Mouse (Mus musculus) hindbrain, embryonic 11.5 days (tissue): ENCODE measurements around the gene Kirrel3. TPM values are rescaled to one million over a fixed set of nuclear protein-coding genes. Genes with fewer than 3 reads are reported as not detected.

Experiments used
- ATAC-seq: fragments of 200-750 bp; cut with Nextera tagmentation; 2 replicates; pipeline ENCODE4 v1.8.0; 2017; ENCODE audit warnings: mild to moderate bottlenecking, moderate TSS enrichment, moderate library complexity; ENCODE audit not compliant: low FRiP score
- DNase-seq: peaks from one replicate; pipeline ENCODE4 v3.0.0-alpha.2; 2015; ENCODE audit warnings: low spot score
- H3K27ac ChIP-seq: fragments of 300-500 bp; sonication (generic); 2 replicates; pipeline ENCODE4 v1.5.1; 2014; ENCODE audit warnings: mild to moderate bottlenecking, low read depth, low read length
- H3K27me3 ChIP-seq: fragments of 300-500 bp; sonication (generic); 2 replicates; pipeline ENCODE4 v1.6.1; 2014; ENCODE audit warnings: mild to moderate bottlenecking, low read length, moderate library complexity, mixed read lengths; ENCODE audit not compliant: control insufficient read depth, insufficient read depth
- H3K36me3 ChIP-seq: fragments of 300-500 bp; sonication (generic); 2 replicates; pipeline ENCODE4 v1.6.1; 2014; ENCODE audit warnings: mild to moderate bottlenecking, low read length, moderate library complexity, mixed read lengths; ENCODE audit not compliant: control insufficient read depth, insufficient read depth
- H3K4me1 ChIP-seq: fragments of 300-500 bp; sonication (generic); replicated peaks from 2 replicates; pipeline ENCODE4 v1.6.1; 2014; ENCODE audit warnings: low read length, mixed read lengths; ENCODE audit not compliant: control insufficient read depth, insufficient read depth
- H3K4me2 ChIP-seq: fragments of 300-500 bp; sonication (generic); replicated peaks from 2 replicates; pipeline ENCODE4 v1.6.1; 2014; ENCODE audit warnings: mild to moderate bottlenecking, low read depth, low read length
- H3K4me3 ChIP-seq: fragments of 300-500 bp; sonication (generic); 2 replicates; pipeline ENCODE4 v1.5.1; 2014; ENCODE audit warnings: low read depth, low read length
- H3K9ac ChIP-seq: fragments of 300-500 bp; sonication (generic); 2 replicates; pipeline ENCODE4 v1.6.1; 2014; ENCODE audit warnings: low read depth, low read length
- H3K9me3 ChIP-seq: fragments of 300-500 bp; sonication (generic); 2 replicates; pipeline ENCODE4 v1.6.1; 2016; ENCODE audit warnings: low read length; ENCODE audit not compliant: control insufficient read depth
- WGBS: fragments of 180-500 bp; shearing (Covaris S2); extraction: QIAGEN DNeasy Blood & Tissue Kit; methylation state at CpG from one replicate; pipeline ENCODE4 v1.1.7; 2014; 5-methylcytosine and 5-hydroxymethylcytosine counted together
- polyA plus RNA-seq: library from polyadenylated mRNA; unstranded; fragments of >200 nt; fragmentation: Nextera tagmentation; extraction: Ambion mirVana; gene quantifications from 2 replicates; pipeline ENCODE4 v1.2.1, GENCODE M21; 2014

Kirrel3 gene
- polyA plus RNA-seq, 1 experiment from 2014 or later: 10.6 TPM

DNA sequence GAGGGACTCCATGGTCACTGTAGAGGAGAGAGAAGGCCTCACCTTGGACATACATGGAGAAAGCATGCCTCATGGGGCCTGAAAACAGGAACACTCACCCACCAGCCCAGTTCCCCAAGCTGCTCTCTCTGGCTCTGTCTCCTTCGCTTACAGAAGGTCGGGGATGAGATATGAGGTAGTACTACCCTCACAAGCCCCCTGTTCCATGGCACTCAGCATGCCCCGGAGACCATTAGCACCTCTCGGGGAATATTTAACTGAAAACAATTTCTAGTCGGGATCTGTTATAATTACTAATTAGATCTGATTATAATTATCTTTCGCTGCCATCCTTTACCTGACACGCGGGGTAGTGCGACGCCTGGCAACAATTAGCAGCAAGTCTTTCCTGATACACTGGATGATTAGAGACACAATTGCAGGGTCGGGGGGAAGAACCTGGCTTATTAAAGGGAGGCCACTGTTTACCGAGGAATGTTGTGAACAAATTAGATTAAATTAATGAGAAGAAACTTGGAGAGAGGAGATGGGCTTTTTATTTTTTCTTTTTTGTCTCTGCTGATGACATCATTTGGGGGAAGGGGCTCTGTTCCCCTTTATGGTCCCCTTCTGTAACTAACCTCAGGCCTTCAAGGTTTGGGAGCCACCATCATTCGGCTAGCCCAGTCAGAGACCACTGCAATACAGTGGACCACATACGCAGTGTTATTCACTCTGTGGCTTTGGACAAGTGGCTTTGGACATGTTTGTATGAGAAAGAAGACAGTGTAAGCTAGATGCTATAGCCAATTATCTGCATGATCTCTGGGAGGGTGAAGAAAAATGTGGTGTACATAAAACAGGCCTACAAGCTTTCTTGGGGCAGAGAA is 478.7 kb downstream of the Kirrel3 start:
- Histone ChIP-seq H3K27ac (peak overlapping the region; percentile 47; the same call in 1 of the 2 replicates), H3K36me3 (no peaks in the 10 kb centered on the region), H3K9ac (no peak overlapping the region), H3K4me2 (no peak overlapping the region), H3K27me3 (no peaks in the 10 kb centered on the region), H3K4me1 (0 out of 2 replicates have a peak, but pooled peaks cover 5% of the 10 kb centered on the region), H3K4me3 (no peak overlapping the region), H3K9me3 (no peaks in the 10 kb centered on the region)
- 79% methylated on average over 14 of the region's 14 CpGs for WGBS
- DNase-seq (no peak), ATAC-seq (peak; percentile 31)

DNA sequence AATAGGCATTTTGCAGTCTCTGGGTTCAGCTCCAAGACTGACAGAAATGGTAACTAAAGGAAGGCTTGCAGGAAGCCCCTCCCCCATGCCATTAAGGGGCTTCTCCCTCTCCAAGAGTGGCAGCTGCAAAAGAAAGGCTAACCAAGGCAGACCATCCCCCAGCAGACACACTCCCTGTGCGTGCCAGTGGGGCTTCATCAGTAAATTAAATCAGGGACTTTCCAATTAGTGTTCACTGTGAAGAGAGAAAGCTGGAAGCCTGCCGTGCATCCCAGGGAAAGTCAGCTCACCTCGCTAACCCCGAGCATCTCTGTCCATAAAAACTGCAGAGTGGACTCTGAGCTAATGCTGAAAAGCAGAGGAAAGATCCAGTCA is 479.3 kb downstream of the Kirrel3 start:
- 0 out of 2 replicates have a peak, but pooled peaks cover 5% of the 10 kb centered on the region for H3K4me1 ChIP-seq
- ATAC-seq (peak; percentile 83), DNase-seq (peak; percentile 61)
- no peaks in the 10 kb centered on the region for H3K9me3 ChIP-seq
- no peak overlapping the region for H3K27ac ChIP-seq
- no peaks in the 10 kb centered on the region for H3K27me3 ChIP-seq
- H3K4me2 ChIP-seq: no peak overlapping the region
- H3K4me3 ChIP-seq: no peak overlapping the region
- no peaks in the 10 kb centered on the region for H3K36me3 ChIP-seq
- no peak overlapping the region for H3K9ac ChIP-seq
- WGBS: 27% methylated on average over 4 of the region's 4 CpGs

DNA sequence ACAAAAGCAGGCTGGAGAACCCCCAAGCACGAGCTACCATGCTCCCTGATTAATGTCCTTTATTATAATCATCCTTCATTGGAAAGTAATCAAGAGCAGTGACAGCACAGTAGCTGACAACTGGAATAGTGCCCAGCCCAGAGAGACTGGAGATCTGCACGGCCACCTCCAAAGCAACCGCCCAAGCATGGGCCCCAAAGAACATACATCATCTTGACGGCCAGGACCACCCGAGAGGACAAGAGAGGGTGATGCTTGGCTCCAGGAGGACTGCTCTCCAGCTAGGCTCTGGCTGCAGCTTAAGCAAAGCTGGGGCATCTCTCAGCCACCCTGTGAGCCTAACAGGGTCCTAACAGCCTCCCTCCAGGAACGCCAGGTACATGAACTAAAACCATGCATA is 482.1 kb downstream of the Kirrel3 start:
- H3K4me2 ChIP-seq: no peak overlapping the region
- no peaks in the 10 kb centered on the region for H3K36me3 ChIP-seq
- H3K27ac ChIP-seq: no peak overlapping the region
- H3K27me3 ChIP-seq: no peaks in the 10 kb centered on the region
- no peak overlapping the region for H3K4me3 ChIP-seq
- 0 out of 2 replicates have a peak, but pooled peaks cover 5% of the 10 kb centered on the region for H3K4me1 ChIP-seq
- 37% methylated on average over 6 of the region's 6 CpGs for WGBS
- no peaks in the 10 kb centered on the region for H3K9me3 ChIP-seq
- no peak for ATAC-seq
- no peak for DNase-seq
- H3K9ac ChIP-seq: no peak overlapping the region

DNA sequence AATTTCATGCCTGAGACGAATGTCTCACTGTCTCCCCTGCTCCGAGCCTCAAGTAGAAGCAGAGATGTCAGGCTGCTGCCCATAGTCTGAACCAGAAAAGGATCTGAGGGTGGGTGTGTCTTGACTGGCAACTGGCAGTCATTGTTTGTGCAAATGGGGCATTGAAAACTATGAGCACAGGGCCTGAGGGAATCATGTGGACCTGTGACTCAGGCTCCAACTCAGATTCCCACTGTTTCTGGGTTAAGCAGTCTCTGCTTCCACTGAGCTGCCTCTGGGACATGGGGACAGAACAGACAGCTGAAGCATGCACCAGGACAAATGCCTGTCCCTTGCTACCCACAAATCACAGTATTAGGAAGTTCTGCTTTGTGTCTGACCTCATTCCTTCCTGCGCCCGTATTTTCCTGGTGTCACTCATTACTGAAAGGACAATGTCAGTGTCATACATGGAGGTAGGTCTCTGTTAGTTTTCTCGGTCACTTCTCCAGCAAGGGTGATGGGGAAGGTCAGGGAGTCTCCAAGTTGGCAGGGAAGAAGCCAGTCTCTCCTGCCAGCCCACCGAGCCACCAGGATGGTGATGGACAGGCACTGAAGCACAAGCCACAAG is 484.3 kb downstream of the Kirrel3 start:
- Histone ChIP-seq H3K27me3 (no peaks in the 10 kb centered on the region), H3K27ac (no peak overlapping the region), H3K4me3 (no peak overlapping the region), H3K4me1 (0 out of 2 replicates have a peak, but pooled peaks cover 3% of the 10 kb centered on the region), H3K9ac (no peak overlapping the region), H3K9me3 (no peaks in the 10 kb centered on the region), H3K4me2 (no peak overlapping the region), H3K36me3 (no peaks in the 10 kb centered on the region)
- WGBS: 73% methylated on average over 6 of the region's 6 CpGs
- ATAC-seq: no peak
- no peak for DNase-seq

DNA sequence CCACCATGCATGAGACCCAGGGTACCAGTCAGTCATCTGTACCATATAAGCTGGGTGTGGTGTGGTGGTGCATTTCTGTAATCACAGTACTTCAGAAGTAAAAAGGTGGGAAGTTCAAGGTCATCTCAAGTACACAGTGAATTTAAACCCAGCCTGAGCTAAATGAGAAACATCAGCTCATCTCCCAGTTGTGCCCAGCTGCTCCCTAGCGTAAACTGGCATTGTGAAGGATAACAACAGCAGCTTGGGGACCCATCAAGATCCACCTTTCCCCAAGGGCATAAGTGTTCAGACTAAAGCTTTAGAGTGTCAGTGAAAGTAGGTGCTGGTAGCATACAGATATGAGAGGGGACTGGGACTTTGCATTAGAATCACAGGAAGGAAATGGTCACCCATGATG is 488.6 kb downstream of the Kirrel3 start:
- Histone ChIP-seq H3K27ac (no peak overlapping the region), H3K4me2 (no peak overlapping the region), H3K9me3 (no peaks in the 10 kb centered on the region), H3K4me1 (no peaks in the 10 kb centered on the region), H3K4me3 (no peak overlapping the region), H3K36me3 (no peaks in the 10 kb centered on the region), H3K27me3 (no peaks in the 10 kb centered on the region), H3K9ac (no peak overlapping the region)
- no peak for DNase-seq
- ATAC-seq: no peak
- 93% methylated on average over 1 of the region's 1 CpGs for WGBS

DNA sequence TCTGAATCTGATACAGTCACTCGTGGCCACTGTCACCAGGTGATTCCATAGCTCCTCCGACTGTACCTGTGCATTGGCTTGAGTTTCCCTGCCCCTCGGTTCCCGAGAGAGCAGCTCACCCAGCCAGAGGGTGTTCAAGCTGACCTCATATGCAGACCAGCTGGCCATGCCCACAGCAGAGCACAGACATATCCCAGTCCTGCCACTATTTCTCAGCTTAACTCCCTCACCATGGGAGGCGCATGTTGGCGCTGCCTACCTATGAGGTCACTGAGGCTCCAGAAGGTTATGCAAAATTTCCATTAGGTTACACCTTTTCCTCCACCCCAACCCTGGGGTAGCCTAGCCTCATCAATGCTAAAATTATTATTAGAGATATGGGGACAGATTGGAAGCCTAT is 489.6 kb downstream of the Kirrel3 start:
- Histone ChIP-seq H3K9ac (no peak overlapping the region), H3K9me3 (no peaks in the 10 kb centered on the region), H3K27ac (no peak overlapping the region), H3K4me3 (no peak overlapping the region), H3K4me2 (no peak overlapping the region), H3K4me1 (no peaks in the 10 kb centered on the region), H3K27me3 (no peaks in the 10 kb centered on the region), H3K36me3 (no peaks in the 10 kb centered on the region)
- DNase-seq: no peak
- ATAC-seq: no peak
- 87% methylated on average over 6 of the region's 6 CpGs for WGBS

DNA sequence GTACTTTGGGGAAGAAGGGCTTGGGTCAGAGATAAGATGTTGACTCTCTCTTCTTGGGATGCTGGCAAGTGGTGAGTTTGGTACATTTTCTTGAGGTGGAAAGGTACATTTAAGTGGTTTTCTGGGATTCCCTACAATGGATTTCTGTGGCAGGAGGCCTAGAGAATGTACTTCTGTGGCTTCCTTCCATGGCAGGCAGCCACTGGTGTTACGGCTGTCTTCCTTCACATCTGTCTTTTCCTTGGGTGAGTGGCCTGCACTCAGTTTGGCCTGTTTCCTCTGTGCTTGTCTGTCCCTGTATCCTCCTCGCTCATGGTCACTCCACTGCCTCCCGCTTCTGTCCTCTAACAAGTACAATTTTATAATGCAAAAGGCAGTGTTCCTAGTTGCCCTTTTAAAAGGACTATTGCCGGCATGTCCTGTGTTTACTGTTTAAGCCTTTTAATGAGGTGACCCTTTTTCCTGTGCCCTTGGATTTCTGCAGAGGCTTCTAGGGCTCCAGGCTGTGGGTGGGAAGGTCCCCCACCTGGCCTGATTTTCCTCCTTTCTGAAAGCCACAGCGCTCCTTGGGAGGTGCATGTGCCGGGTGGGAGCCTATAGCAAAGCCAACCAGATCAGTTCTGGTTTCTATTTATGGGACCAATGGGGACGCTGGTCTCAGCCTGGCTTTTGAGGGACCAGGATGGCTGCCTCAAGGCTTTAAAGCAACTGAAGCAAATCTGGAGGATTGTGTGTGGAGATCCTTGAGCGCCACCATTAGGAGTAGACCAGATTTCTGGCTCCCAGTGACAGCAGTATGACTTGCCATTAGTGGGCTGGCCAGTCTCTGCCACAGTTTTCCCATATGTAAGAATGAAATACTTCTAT is 491.1 kb downstream of the Kirrel3 start:
- H3K4me1 ChIP-seq: no peaks in the 10 kb centered on the region
- no peaks in the 10 kb centered on the region for H3K36me3 ChIP-seq
- H3K9ac ChIP-seq: no peak overlapping the region
- H3K4me3 ChIP-seq: no peak overlapping the region
- no peak for ATAC-seq
- no peak overlapping the region for H3K27ac ChIP-seq
- 85% methylated on average over 8 of the region's 8 CpGs for WGBS
- no peaks in the 10 kb centered on the region for H3K9me3 ChIP-seq
- H3K4me2 ChIP-seq: no peak overlapping the region
- no peak for DNase-seq
- no peaks in the 10 kb centered on the region for H3K27me3 ChIP-seq

DNA sequence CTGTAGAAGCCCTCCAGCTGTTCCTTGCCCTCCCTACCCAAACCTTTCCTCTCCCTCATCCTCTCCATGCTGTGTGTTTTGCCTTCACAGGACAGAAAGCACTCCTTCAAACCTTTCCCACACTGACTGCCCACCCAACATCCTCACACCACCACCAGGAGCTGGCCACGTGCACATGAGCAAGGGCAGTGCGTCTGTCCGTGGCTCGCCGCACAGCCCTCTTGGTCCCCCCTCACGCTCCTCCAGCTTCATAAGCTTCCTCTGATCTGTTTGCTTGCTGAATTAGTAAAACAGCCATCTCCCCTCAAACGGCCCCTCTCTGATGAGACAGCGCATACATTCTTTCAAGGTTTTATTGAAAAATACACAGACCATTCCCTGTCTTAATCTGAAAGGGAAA is 492.0 kb downstream of the Kirrel3 start:
- H3K4me1 ChIP-seq: no peaks in the 10 kb centered on the region
- H3K9me3 ChIP-seq: no peaks in the 10 kb centered on the region
- ATAC-seq: no peak
- H3K4me3 ChIP-seq: no peak overlapping the region
- no peak overlapping the region for H3K27ac ChIP-seq
- no peaks in the 10 kb centered on the region for H3K36me3 ChIP-seq
- no peaks in the 10 kb centered on the region for H3K27me3 ChIP-seq
- no peak for DNase-seq
- 75% methylated on average over 8 of the region's 8 CpGs for WGBS
- H3K4me2 ChIP-seq: no peak overlapping the region
- no peak overlapping the region for H3K9ac ChIP-seq
